Mouse (Mus musculus): ENCODE results near the gene Fkbpl.

GRCm38 (mm10) chr17:34624981-34625380 is 19.6 kb upstream of the Fkbpl start:
- TF ChIP-seq POLR2A (IDR thresholded peaks at IDR 0.05; ENCODE audit: borderline replicate concordance, insufficient read depth, low read length): no peak
- TF ChIP-seq CTCF (IDR thresholded peaks at IDR 0.05; ENCODE audit: borderline replicate concordance, insufficient read depth, low read depth, low read length): no peak
